Mouse (Mus musculus): ENCODE results near the gene Slc50a1.

- TF ChIP-seq CTCF (IDR thresholded peaks at IDR 0.05; ENCODE audit: low read depth), result no peak
- no peak for TF ChIP-seq EP300 (IDR thresholded peaks at IDR 0.05; ENCODE audit: low read depth)
Observed at GRCm38 (mm10) chr3:89280050-89280605, 9.8 kb upstream of the Slc50a1 start.
